Comparison of ENCODE assay signal across 9 mouse cellular contexts in the genomic region with DNA sequence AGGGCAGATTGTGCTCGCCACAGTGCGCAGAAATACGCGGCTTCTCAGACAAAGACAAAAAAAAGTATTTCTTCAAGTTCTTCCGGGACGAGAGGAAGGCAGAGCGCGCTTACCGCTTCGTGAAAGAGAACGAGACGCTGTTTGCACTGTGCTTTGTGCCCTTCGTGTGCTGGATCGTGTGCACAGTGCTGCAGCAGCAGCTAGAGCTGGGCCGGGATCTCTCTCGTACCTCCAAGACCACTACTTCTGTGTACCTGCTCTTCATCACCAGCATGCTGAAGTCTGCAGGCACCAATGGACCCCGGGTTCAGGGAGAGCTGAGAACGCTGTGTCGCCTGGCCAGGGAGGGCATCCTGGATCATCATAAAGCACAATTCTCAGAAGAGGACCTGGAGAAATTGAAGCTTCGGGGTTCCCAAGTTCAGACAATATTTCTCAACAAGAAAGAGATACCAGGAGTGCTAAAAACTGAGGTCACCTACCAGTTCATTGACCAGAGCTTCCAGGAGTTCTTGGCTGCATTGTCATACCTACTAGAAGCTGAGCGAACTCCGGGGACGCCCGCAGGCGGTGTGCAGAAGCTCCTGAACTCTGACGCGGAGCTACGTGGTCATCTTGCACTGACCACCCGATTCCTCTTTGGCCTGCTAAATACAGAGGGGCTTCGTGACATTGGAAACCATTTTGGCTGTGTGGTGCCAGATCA. TPM values are rescaled to one million over a fixed set of nuclear protein-coding genes. Genes with fewer than 3 reads are reported as not detected.
DNase-seq lines count a peak whose midpoint lies in the region; ATAC-seq and TF ChIP-seq lines count a peak whose summit lies in the region.
"Had no signal": no experiment of that assay in that cellular context is flagged by ENCODE, and none has a peak within 500 bp of the region (broad histone marks: within the 10 kb centered on the region; RNA-seq: fewer than 3 reads in every experiment).

No protein-coding gene starts in this region.

- H3K9ac ChIP-seq in heart, embryonic 12.5 days = no peak overlapping the region
- H3K9ac ChIP-seq in ES-E14 (ENCODE audit: insufficient read depth, low read depth, low read length, poor library complexity, severe bottlenecking) = no peak overlapping the region
- no peak overlapping the region; the same call in 1 of the 2 replicates for H3K9ac ChIP-seq in hindbrain, embryonic 11.5 days (ENCODE audit: low read depth, low read length)
- H3K9ac ChIP-seq in midbrain, embryonic 11.5 days (ENCODE audit: low read length) = peak overlapping the region; percentile 45

- H3K4me1 ChIP-seq in heart, embryonic 12.5 days (replicated peaks) = peaks cover 11% of the 10 kb centered on the region
- H3K4me1 ChIP-seq in ES-E14 (ENCODE audit: control insufficient read depth in 2 of 2, insufficient read depth in 2 of 2, low read length in 2 of 2, poor library complexity in 1 of 2) = no peaks in the 10 kb centered on the region
- peaks cover 3% of the 10 kb centered on the region; the same call in 1 of the 2 replicates for H3K4me1 ChIP-seq in hindbrain, embryonic 11.5 days (replicated peaks; ENCODE audit: control insufficient read depth, insufficient read depth, low read length)
- H3K4me1 ChIP-seq in midbrain, embryonic 11.5 days (ENCODE audit: control insufficient read depth, insufficient read depth, low read length) = peaks cover 12% of the 10 kb centered on the region

- in situ Hi-C loops in ES-E14 (cut with MboI; ENCODE audit: low sequenced_read_pairs in 2 of 2, unreplicated experiment in 2 of 2) = no loop called here

- intact Hi-C loops in left cerebral cortex, postnatal 14 days (cut with DNase I) = no loop called here

- no peak for DNase-seq in heart, postnatal 4 days
- no peak for DNase-seq in ES-E14 (ENCODE audit: low read depth, low spot score)
- DNase-seq in hindbrain, embryonic 11.5 days (ENCODE audit: low spot score) = peak; percentile 11
- peak; percentile 94 for DNase-seq in midbrain, embryonic 11.5 days (ENCODE audit: low spot score, missing footprints)
- DNase-seq in left cerebral cortex, postnatal 14 days (ENCODE audit: low spot score in 2 of 2) = no peak
- no peak for DNase-seq in testis, postnatal 14 days (ENCODE audit: low spot score)
- DNase-seq in cerebellum, postnatal 10 days = no peak

- no peaks in the 10 kb centered on the region for H3K9me3 ChIP-seq in heart, embryonic 12.5 days (replicated peaks)
- H3K9me3 ChIP-seq in ES-E14 (ENCODE audit: control insufficient read depth, insufficient read depth, low read depth, low read length) = no peaks in the 10 kb centered on the region
- no peaks in the 10 kb centered on the region for H3K9me3 ChIP-seq in hindbrain, embryonic 11.5 days (ENCODE audit: control insufficient read depth, low read length)
- no peaks in the 10 kb centered on the region for H3K9me3 ChIP-seq in midbrain, embryonic 11.5 days (ENCODE audit: control insufficient read depth, low read length)

- no peak overlapping the region for H3K27ac ChIP-seq in heart, embryonic 12.5 days (ENCODE audit: poor library complexity, severe bottlenecking)
- no peak overlapping the region for H3K27ac ChIP-seq in ES-E14 (ENCODE audit: insufficient read depth, low read depth, low read length, poor library complexity, severe bottlenecking)
- H3K27ac ChIP-seq in hindbrain, embryonic 11.5 days (ENCODE audit: low read depth, low read length) = no peak overlapping the region
- no peak overlapping the region for H3K27ac ChIP-seq in midbrain, embryonic 11.5 days (ENCODE audit: low read depth, low read length)

- peak overlapping the region; percentile 39 for H3K4me3 ChIP-seq in heart, embryonic 12.5 days
- peak overlapping the region; percentile 50 to 71 for H3K4me3 ChIP-seq in ES-E14 (ENCODE audit: insufficient read depth in 1 of 2, low read depth in 1 of 2, low read length in 2 of 2, poor library complexity in 1 of 2, severe bottlenecking in 1 of 2)
- H3K4me3 ChIP-seq in hindbrain, embryonic 11.5 days (ENCODE audit: low read depth, low read length) = peak overlapping the region; percentile 40
- H3K4me3 ChIP-seq in midbrain, embryonic 11.5 days (ENCODE audit: low read depth, low read length) = peak overlapping the region; percentile 41

- 24% methylated on average over 30 of the region's 30 CpGs for whole genome bisulfite sequencing in heart, embryonic 12.5 days
- WGBS in hindbrain, embryonic 11.5 days = 25% methylated on average over 30 of the region's 30 CpGs
- WGBS in midbrain, embryonic 11.5 days = 20% methylated on average over 30 of the region's 30 CpGs

- no peaks in the 10 kb centered on the region for H3K36me3 ChIP-seq in heart, embryonic 12.5 days
- no peaks in the 10 kb centered on the region for H3K36me3 ChIP-seq in ES-E14 (ENCODE audit: control insufficient read depth, insufficient read depth, low read length, poor library complexity, severe bottlenecking)
- H3K36me3 ChIP-seq in hindbrain, embryonic 11.5 days (ENCODE audit: control insufficient read depth, insufficient read depth, low read length) = no peaks in the 10 kb centered on the region
- H3K36me3 ChIP-seq in midbrain, embryonic 11.5 days (ENCODE audit: control insufficient read depth, insufficient read depth, low read length) = no peaks in the 10 kb centered on the region

- H3K4me2 ChIP-seq in heart, embryonic 12.5 days = peak overlapping the region; percentile 66
- H3K4me2 ChIP-seq in hindbrain, embryonic 11.5 days (replicated peaks; ENCODE audit: low read depth, low read length) = peak overlapping the region; percentile 64
- H3K4me2 ChIP-seq in midbrain, embryonic 11.5 days = peak overlapping the region; percentile 83

- ATAC-seq in heart, embryonic 12.5 days (ENCODE audit: insufficient number of reproducible peaks, low FRiP score) = no peak
- ATAC-seq in hindbrain, embryonic 11.5 days (ENCODE audit: low FRiP score) = no peak
- ATAC-seq in midbrain, embryonic 11.5 days (ENCODE audit: low FRiP score) = no peak

- peaks cover 84% of the 10 kb centered on the region for H3K27me3 ChIP-seq in heart, embryonic 12.5 days (replicated peaks)
- H3K27me3 ChIP-seq in hindbrain, embryonic 11.5 days (ENCODE audit: control insufficient read depth, insufficient read depth, low read length) = peaks cover 48% of the 10 kb centered on the region
- peaks cover 44% of the 10 kb centered on the region for H3K27me3 ChIP-seq in midbrain, embryonic 11.5 days (ENCODE audit: control insufficient read depth, insufficient read depth, low read length)

TF ChIP-seq in ES-E14, 5 proteins besides CTCF, POLR2A, EP300 and RAD21:
- TF ChIP-seq HCFC1 (IDR thresholded peaks at IDR 0.05; ENCODE audit: borderline replicate concordance, insufficient read depth, low read length) (no peak), ZNF384 (IDR thresholded peaks at IDR 0.05; ENCODE audit: low read depth, low read length) (no peak), ZC3H11A (IDR thresholded peaks at IDR 0.05; ENCODE audit: borderline replicate concordance, low read depth, low read length) (no peak), CHD2 (IDR thresholded peaks at IDR 0.05; ENCODE audit: low read depth, low read length) (no peak), MAFK (IDR thresholded peaks at IDR 0.05; ENCODE audit: insufficient read depth, low read depth, low read length) (no peak)

RNA-seq across cellular contexts. Expression of a gene that starts 2.5 kb away (rescaled TPM):
- polyA plus RNA-seq in heart, embryonic 12.5 days (2016; fragmentation: Nextera tagmentation; extraction: Ambion mirVana) = 0.23 TPM in 1 of 2 replicates, not detected in the other
- total RNA-seq in heart, postnatal 4 days (2021) = not detected
- 0.27 and 0.74 TPM in 2 replicates for total RNA-seq in ES-E14 (2012; rRNA removed)
- polyA plus RNA-seq in hindbrain, embryonic 11.5 days (2014; fragmentation: Nextera tagmentation; extraction: Ambion mirVana) = 0.06 and 0.17 TPM in 2 replicates
- 0.08 and 0.21 TPM in 2 replicates for polyA plus RNA-seq in midbrain, embryonic 11.5 days (2014; fragmentation: Nextera tagmentation; extraction: Ambion mirVana)
- total RNA-seq in left cerebral cortex, postnatal 14 days (2021) = under 1 TPM; 0.36 to 0.37 TPM

RNA-seq across cellular contexts. Expression of a gene that starts 18.0 kb away (rescaled TPM):
- polyA plus RNA-seq in heart, embryonic 12.5 days (2016; fragmentation: Nextera tagmentation; extraction: Ambion mirVana) = 13.7 and 13.9 TPM in 2 replicates
- 1 to 10 TPM; 8.4 to 8.7 TPM for total RNA-seq in heart, postnatal 4 days (2021)
- total RNA-seq in ES-E14 (2012; rRNA removed) = 10.0 and 12.5 TPM in 2 replicates
- 9.7 and 10.6 TPM in 2 replicates for polyA plus RNA-seq in hindbrain, embryonic 11.5 days (2014; fragmentation: Nextera tagmentation; extraction: Ambion mirVana)
- polyA plus RNA-seq in midbrain, embryonic 11.5 days (2014; fragmentation: Nextera tagmentation; extraction: Ambion mirVana) = 10.2 and 12.5 TPM in 2 replicates
- 1 to 10 TPM; 3.8 to 3.9 TPM for total RNA-seq in left cerebral cortex, postnatal 14 days (2021)

RNA-seq across cellular contexts. Expression of a gene that starts 23.0 kb away (rescaled TPM):
- 93.0 and 102 TPM in 2 replicates for polyA plus RNA-seq in heart, embryonic 12.5 days (2016; fragmentation: Nextera tagmentation; extraction: Ambion mirVana)
- total RNA-seq in heart, postnatal 4 days (2021) = 1,000 to 10,000 TPM; 1,034 to 1,156 TPM
- total RNA-seq in ES-E14 (2012; rRNA removed) = not detected in 2 replicates
- polyA plus RNA-seq in hindbrain, embryonic 11.5 days (2014; fragmentation: Nextera tagmentation; extraction: Ambion mirVana) = 0.86 TPM in 1 of 2 replicates, not detected in the other
- not detected in 2 replicates for polyA plus RNA-seq in midbrain, embryonic 11.5 days (2014; fragmentation: Nextera tagmentation; extraction: Ambion mirVana)
- total RNA-seq in left cerebral cortex, postnatal 14 days (2021) = 1 to 10 TPM in 1 of 2 experiments, not detected in 1; 1.6 TPM
- total RNA-seq: left cerebral cortex, postnatal 36 days had no signal

RNA-seq across cellular contexts. Expression of a gene that starts 26.9 kb away (rescaled TPM):
- 1.8 and 2.0 TPM in 2 replicates for polyA plus RNA-seq in heart, embryonic 12.5 days (2016; fragmentation: Nextera tagmentation; extraction: Ambion mirVana)
- total RNA-seq in heart, postnatal 4 days (2021) = 1 to 10 TPM in 1 of 2 experiments, under 1 TPM in 1; 0.72 to 1.4 TPM
- total RNA-seq in ES-E14 (2012; rRNA removed) = 7.7 and 18.6 TPM in 2 replicates
- 0.27 and 0.54 TPM in 2 replicates for polyA plus RNA-seq in hindbrain, embryonic 11.5 days (2014; fragmentation: Nextera tagmentation; extraction: Ambion mirVana)
- 0.20 TPM in 1 of 2 replicates, not detected in the other for polyA plus RNA-seq in midbrain, embryonic 11.5 days (2014; fragmentation: Nextera tagmentation; extraction: Ambion mirVana)
- total RNA-seq in left cerebral cortex, postnatal 14 days (2021) = not detected
- total RNA-seq: left cerebral cortex, postnatal 36 days had no signal

RNA-seq across cellular contexts. Expression of a gene that starts 32.5 kb away (rescaled TPM):
- not detected in 2 replicates for polyA plus RNA-seq in heart, embryonic 12.5 days (2016; fragmentation: Nextera tagmentation; extraction: Ambion mirVana)
- total RNA-seq in heart, postnatal 4 days (2021) = not detected
- total RNA-seq in ES-E14 (2012; rRNA removed) = not detected in 2 replicates
- polyA plus RNA-seq in hindbrain, embryonic 11.5 days (2014; fragmentation: Nextera tagmentation; extraction: Ambion mirVana) = not detected in 2 replicates
- polyA plus RNA-seq in midbrain, embryonic 11.5 days (2014; fragmentation: Nextera tagmentation; extraction: Ambion mirVana) = not detected in 2 replicates
- not detected for total RNA-seq in left cerebral cortex, postnatal 14 days (2021)
- total RNA-seq: left cerebral cortex, postnatal 36 days had no signal

Comparison
In these comparisons a context has a peak if more than half of its experiments do, and no peak if none do; other contexts are left out.
1. DNase-seq: peak in hindbrain, embryonic 11.5 days (single experiment) and midbrain, embryonic 11.5 days (single experiment); none in heart, postnatal 4 days (single experiment), ES-E14 (single experiment), left cerebral cortex, postnatal 14 days (0 of 2), testis, postnatal 14 days (single experiment) and cerebellum, postnatal 10 days (0 of 2).
2. RNA of a gene that starts 23.0 kb away (total RNA-seq): 1,034 to 1,156 TPM in heart, postnatal 4 days; 1.6 TPM in left cerebral cortex, postnatal 14 days and not detected in ES-E14; every median in the first group is over 100 times any median in the second.
3. Peak in every context shown above with its lines, with median percentiles within 50 percentile points of each other: H3K4me2 ChIP-seq and H3K4me3 ChIP-seq.